Mouse (Mus musculus): ENCODE results near the gene Bicd2.

DNA sequence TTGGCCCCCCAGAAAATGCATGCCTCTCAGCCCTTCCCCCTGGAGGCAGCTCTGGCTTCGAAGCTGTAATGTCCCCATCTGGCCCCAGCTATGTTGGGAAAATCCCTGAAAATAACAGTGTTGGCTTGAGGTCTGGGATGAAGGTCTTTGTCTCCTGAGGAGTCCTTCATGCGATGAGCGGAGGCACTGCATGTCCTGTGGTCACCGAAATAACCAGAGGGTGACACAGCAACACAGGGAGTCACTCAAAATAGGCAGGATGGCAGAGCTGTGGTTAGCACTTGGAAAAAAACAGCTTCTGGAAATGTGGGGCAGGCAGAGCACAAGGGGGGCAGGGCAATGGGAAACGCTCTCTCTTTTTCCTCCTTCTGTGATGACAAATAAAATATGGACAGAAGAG, 19.2 kb upstream of the Bicd2 start:
- TF ChIP-seq GATA1 (IDR thresholded peaks at IDR 0.05; ENCODE audit: borderline replicate concordance, low read length): no peak
- no peak for TF ChIP-seq FLI1 (IDR thresholded peaks at IDR 0.05; ENCODE audit: low read length)

Data from megakaryocyte, embryonic 14.5 days (primary cell).